Mouse (Mus musculus) kidney, embryonic 14.5 days (tissue): ENCODE results near the gene Actg1. TPM values are rescaled to one million over a fixed set of nuclear protein-coding genes. Genes with fewer than 3 reads are reported as not detected.

Experiments
- ATAC-seq: fragments of 200-750 bp; cut with Nextera tagmentation; 2 replicates; pipeline ENCODE4 v1.8.0; 2017; ENCODE audit warnings: moderate number of reproducible peaks, mild to moderate bottlenecking, moderate TSS enrichment, moderate library complexity; ENCODE audit not compliant: low FRiP score, low TSS enrichment
- H3K27ac ChIP-seq: fragments of 300-500 bp; sonication (generic); 2 replicates; pipeline ENCODE4 v1.5.1; 2014; ENCODE audit warnings: low read depth, mild to moderate bottlenecking, low read length, moderate library complexity, mixed read lengths
- H3K27me3 ChIP-seq: fragments of 300-500 bp; sonication (generic); 2 replicates; pipeline ENCODE4 v1.6.1; 2014; ENCODE audit warnings: mild to moderate bottlenecking, low read length; ENCODE audit not compliant: control insufficient read depth, insufficient read depth
- H3K36me3 ChIP-seq: fragments of 300-500 bp; sonication (generic); 2 replicates; pipeline ENCODE4 v1.6.1; 2014; ENCODE audit warnings: low read length, mixed read lengths; ENCODE audit not compliant: control insufficient read depth, insufficient read depth
- H3K4me1 ChIP-seq: fragments of 300-500 bp; sonication (generic); 2 replicates; pipeline ENCODE4 v1.6.1; 2014; ENCODE audit warnings: low read length, mixed read lengths; ENCODE audit not compliant: control insufficient read depth, insufficient read depth
- H3K4me2 ChIP-seq: fragments of 300-500 bp; sonication (generic); replicated peaks from 2 replicates; pipeline ENCODE4 v1.6.1; 2014; ENCODE audit warnings: low read depth, mild to moderate bottlenecking, low read length
- H3K4me3 ChIP-seq: fragments of 300-500 bp; sonication (generic); 2 replicates; pipeline ENCODE4 v1.5.1; 2014; ENCODE audit warnings: mild to moderate bottlenecking, low read length
- H3K9ac ChIP-seq: fragments of 300-500 bp; sonication (generic); 2 replicates; pipeline ENCODE4 v1.6.1; 2014; ENCODE audit warnings: low read depth, mild to moderate bottlenecking, low read length, moderate library complexity
- H3K9me3 ChIP-seq: fragments of 300-500 bp; sonication (generic); 2 replicates; pipeline ENCODE4 v1.6.1; 2016; ENCODE audit warnings: low read length; ENCODE audit not compliant: control insufficient read depth
- WGBS: fragments of 180-500 bp; shearing (Covaris S2); extraction: QIAGEN DNeasy Blood & Tissue Kit; methylation state at CpG from one replicate; pipeline ENCODE4 v1.1.7; 2014; 5-methylcytosine and 5-hydroxymethylcytosine counted together
- polyA plus RNA-seq: library from polyadenylated mRNA; unstranded; fragments of >200 nt; fragmentation: Nextera tagmentation; extraction: Ambion mirVana; gene quantifications from 2 replicates; pipeline ENCODE4 v1.2.1, GENCODE M21; 2014

Gene Actg1
- polyA plus RNA-seq, 1 experiment from 2014 or later: 2,603 TPM

DNA sequence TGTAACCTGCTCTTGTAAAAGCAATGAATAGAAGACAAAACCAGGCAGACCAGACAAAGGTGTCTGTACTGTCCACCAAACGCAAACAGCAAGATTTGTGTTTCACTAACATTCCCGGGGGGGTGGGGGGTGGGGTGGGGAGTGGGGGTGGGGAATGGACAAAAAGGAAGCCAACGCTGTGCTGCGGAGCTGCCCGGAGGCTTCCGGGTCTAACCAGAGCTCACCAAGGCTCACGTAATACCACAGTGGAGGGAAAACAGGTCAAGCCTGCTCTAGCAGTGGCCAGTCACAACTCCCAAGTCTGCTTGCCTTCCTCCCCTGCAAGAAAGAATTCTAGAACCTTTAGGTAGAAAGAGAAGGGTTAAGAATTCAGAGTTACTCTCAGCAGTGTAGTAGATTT is 30.9 kb downstream of the Actg1 start:
- Histone ChIP-seq H3K27me3 (no peaks in the 10 kb centered on the region), H3K36me3 (no peaks in the 10 kb centered on the region), H3K4me3 (no peak overlapping the region; the same call in 1 of the 2 replicates), H3K4me1 (peaks cover 14% of the 10 kb centered on the region), H3K27ac (peak overlapping the region; percentile 95; the same call in 1 of the 2 replicates), H3K9ac (no peak overlapping the region), H3K4me2 (peak overlapping the region; percentile 76), H3K9me3 (no peaks in the 10 kb centered on the region)
- ATAC-seq: no peak
- 64% methylated on average over 7 of the region's 7 CpGs for WGBS

DNA sequence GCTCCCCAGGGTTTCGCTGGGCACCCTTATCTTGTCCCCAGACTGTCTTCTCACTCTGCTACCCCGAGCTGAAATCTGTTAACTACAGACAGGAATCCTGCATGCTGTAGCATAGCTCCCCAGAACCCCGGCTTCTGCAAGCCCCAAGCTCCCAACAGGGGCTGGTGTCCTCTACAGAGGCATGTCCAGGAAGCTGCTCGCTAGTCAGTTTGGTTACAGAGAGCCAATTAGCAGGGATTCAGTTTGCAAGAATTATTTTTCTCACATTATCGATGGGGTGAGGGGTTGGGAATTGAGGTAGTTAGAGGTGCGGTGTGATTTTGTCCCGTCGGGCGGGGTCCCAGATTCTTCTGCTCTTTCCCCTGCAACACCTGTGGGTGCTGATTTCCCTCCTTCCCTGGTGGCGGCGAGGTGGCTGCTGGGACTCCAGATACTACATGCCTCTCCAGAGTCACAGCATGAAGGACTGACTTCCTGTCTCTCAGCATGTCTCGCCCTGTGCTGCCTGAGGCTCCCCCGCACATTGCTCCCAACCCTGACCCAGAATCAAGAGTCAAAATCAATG is 31.6 kb downstream of the Actg1 start:
- H3K27ac ChIP-seq: peak overlapping the region; percentile 95
- no peaks in the 10 kb centered on the region for H3K36me3 ChIP-seq
- peak; percentile 15; the same call in 1 of the 2 replicates for ATAC-seq
- peak overlapping the region; percentile 67 for H3K9ac ChIP-seq
- peak overlapping the region; percentile 76 for H3K4me2 ChIP-seq
- H3K27me3 ChIP-seq: no peaks in the 10 kb centered on the region
- H3K4me3 ChIP-seq: peak overlapping the region; percentile 41
- 11% methylated on average over 13 of the region's 13 CpGs for WGBS
- no peaks in the 10 kb centered on the region for H3K9me3 ChIP-seq
- peaks cover 19% of the 10 kb centered on the region for H3K4me1 ChIP-seq

DNA sequence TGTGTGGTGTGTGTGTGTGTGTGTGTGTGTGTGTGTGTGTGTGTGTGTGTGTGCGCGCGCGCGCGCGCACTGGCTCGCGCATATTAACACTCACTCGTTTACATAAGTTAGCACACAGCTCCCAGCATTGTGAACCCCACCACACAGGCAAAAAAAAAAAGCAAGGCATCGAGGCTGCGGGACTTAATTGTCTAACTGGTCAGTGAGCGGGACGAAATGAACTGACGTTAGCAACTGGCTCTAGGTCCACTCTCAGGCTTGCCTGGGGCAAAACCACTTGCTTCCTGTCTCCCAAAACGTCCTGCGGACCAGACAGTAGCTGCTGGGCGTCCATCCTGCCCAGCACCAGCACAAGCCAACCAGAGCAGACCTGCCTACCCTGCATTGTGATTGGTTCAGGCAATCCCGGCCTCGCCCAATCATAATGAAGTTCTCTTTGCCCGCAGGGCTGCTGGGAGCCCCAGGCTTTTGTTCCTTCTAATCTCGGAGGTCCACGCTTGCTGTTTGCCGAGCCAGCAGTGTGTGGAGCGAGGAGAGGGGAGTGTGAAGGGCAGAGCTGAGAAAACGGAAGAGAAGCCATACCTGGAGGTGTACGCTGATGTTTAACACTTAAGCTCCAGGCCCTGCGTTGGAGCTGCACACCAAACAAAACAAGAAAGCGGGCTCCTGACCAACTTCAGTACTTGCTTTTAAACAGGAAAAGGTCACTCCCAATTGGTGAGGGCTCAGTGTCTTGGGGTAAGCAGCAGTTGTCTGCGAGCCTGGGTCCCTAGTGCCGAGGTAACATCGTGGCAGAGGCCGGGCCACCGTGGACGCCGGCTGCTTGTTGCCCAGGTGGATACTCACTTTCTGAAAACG is 32.3 kb downstream of the Actg1 start:
- Histone ChIP-seq H3K27me3 (no peaks in the 10 kb centered on the region), H3K4me1 (peaks cover 26% of the 10 kb centered on the region), H3K4me3 (peak overlapping the region; percentile 41), H3K36me3 (no peaks in the 10 kb centered on the region), H3K27ac (peak overlapping the region; percentile 95), H3K9me3 (no peaks in the 10 kb centered on the region), H3K4me2 (peak overlapping the region; percentile 76), H3K9ac (peak overlapping the region; percentile 67)
- ATAC-seq: peak; percentile 96
- 4% methylated on average over 37 of the region's 37 CpGs for WGBS

DNA sequence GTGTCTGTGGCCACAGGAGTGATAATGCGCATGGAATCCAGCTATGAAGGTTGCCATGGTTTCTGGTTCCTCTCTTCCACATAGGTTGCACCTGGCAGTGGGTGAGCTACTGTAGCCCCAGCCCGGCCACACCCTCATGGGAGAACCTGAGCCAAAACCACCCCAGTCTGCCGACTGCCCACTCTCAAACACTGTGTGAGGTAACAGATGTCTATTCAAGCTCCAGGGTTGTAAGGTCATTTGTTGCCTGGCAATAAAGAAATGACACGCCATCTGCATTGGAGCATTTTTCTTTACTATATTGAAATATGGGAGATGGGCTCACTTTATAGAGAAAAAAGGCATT is 33.0 kb downstream of the Actg1 start:
- WGBS: 42% methylated on average over 4 of the region's 4 CpGs
- Histone ChIP-seq H3K9me3 (no peaks in the 10 kb centered on the region), H3K27ac (peak overlapping the region; percentile 95; the same call in 1 of the 2 replicates), H3K36me3 (no peaks in the 10 kb centered on the region), H3K4me3 (peak overlapping the region; percentile 41; the same call in 1 of the 2 replicates), H3K4me2 (peak overlapping the region; percentile 76), H3K27me3 (no peaks in the 10 kb centered on the region), H3K9ac (peak overlapping the region; percentile 55), H3K4me1 (peaks cover 30% of the 10 kb centered on the region)
- ATAC-seq: no peak

DNA sequence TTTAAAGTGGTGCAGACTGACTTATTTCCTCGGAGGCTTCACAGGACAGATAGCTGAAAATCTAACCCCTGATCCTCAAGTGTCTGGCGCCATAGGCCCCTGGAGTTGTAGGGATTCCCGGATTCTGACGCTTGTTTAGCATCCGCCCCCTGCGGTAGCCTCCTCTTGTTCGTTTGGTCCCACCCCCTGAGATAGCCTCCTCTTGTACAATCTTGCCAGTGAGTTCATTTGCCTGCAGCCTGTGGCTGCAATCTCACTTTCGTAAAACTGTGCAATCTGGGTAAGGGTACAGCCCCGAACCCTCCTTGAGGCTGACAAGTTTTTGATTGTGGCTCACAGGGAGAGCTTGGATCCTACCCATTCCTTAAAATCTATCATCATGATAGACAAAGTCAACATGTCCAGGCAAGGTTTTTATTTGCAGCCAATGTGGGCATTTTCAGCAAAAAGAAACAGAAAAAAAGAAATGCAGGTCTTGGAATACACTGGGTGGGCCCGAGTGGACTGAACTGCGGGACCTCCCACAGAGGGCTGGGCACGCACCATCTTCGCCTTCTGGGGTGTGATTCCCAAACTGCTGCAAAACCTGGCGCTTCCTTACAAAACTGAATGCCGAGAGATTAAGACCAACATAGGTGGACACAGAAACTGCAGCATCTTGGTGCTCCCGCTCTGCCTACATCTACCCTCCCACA is 33.5 kb downstream of the Actg1 start:
- Histone ChIP-seq H3K9me3 (no peaks in the 10 kb centered on the region), H3K27ac (peak overlapping the region; percentile 95; the same call in 1 of the 2 replicates), H3K27me3 (no peaks in the 10 kb centered on the region), H3K4me2 (peak overlapping the region; percentile 76; the same call in 1 of the 2 replicates), H3K4me3 (no peak overlapping the region), H3K9ac (0 out of 2 replicates have a peak overlapping the region, but pooled peaks have one; percentile 55), H3K36me3 (no peaks in the 10 kb centered on the region), H3K4me1 (peaks cover 31% of the 10 kb centered on the region)
- WGBS: 56% methylated on average over 16 of the region's 16 CpGs
- ATAC-seq: no peak

DNA sequence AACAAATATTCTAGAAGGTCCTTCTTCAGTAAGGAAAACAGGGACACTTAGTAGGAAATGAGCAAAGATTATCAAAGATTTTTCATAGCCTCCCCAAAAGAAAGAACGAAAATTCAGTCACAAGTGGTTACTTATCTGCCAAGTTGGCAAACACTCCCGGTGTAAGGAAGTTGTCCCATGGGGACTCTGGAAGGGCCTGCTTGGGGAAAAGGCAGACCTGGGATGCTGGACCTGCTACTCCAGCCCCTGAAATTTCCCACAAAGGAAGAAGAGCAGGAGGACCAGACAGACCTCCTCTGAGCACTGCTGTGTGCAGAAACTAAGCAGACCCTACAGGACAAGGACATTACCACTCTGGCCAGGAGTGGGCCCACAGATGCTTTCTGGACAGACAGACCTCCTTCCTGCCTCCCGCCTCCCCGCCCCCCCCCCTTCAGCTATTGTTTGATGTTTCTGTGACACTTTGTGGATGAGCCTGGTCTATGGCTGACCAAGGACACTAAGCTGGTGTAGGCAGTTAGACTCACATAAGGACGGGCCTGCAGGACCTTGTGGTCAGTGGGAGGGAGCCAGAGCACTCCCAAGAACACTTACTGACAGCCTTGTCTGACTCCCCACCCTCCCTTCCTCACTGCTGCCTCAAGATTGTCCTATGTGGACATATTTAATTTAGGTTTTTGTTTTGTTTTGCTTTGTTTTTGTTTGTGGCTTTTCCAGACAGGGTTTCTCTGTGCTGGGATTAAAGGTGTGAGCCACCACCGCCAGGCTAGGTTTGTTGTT is 34.2 kb downstream of the Actg1 start:
- H3K36me3 ChIP-seq: no peaks in the 10 kb centered on the region

DNA sequence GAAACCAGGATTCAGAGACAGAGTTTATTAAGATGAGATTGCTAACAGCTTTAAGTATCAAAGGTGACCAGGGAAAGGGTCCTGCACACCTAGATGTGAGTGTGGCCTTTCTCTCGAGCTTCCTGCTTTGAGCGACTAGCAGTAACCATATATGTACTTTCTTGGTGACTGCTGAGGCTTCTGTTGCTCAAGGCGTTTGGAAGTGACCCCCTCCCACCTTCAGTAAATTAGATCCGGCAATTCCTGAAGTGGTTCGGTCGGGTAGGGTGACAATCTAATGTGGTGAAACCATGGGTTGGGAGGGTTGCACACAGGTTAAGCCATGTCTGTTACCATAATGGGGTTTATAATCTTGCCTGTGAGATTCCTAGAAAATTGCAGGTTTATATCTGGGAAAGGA is 36.3 kb downstream of the Actg1 start:
- Histone ChIP-seq H3K27ac (peak overlapping the region; percentile 94; the same call in 1 of the 2 replicates), H3K4me1 (peaks cover 34% of the 10 kb centered on the region), H3K36me3 (no peaks in the 10 kb centered on the region), H3K4me2 (no peak overlapping the region), H3K27me3 (no peaks in the 10 kb centered on the region), H3K9me3 (no peaks in the 10 kb centered on the region), H3K9ac (no peak overlapping the region), H3K4me3 (no peak overlapping the region)
- no peak for ATAC-seq
- WGBS: 48% methylated on average over 6 of the region's 6 CpGs

More for the DNA sequence above, 34.2 kb downstream of the Actg1 start:
- Histone ChIP-seq H3K4me3 (no peak overlapping the region), H3K4me2 (no peak overlapping the region), H3K27me3 (no peaks in the 10 kb centered on the region), H3K9me3 (no peaks in the 10 kb centered on the region), H3K4me1 (peaks cover 31% of the 10 kb centered on the region), H3K9ac (no peak overlapping the region), H3K27ac (no peak overlapping the region)
- WGBS: 66% methylated on average over 6 of the region's 6 CpGs
- ATAC-seq: no peak

DNA sequence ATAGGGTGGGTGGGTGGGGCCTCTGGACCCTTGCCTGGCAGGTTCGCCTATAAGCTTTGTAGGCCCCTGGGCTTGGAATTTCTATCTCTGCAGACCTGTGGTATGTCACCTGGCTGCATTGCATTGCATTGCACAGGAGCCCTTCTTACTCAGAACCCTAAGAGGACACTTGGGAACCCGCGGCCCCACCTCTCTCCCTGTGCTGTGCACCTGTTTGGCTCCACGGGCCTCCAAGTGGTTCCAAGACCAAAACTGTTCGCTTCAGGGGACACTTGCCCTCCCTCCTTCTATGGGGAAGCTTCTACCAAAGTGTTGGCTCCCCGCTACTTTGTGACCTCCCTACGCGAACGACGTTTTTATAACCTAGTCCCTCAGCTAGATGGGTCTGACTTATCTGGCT is 36.8 kb downstream of the Actg1 start:
- H3K4me3 ChIP-seq: peak overlapping the region; percentile 39; the same call in 1 of the 2 replicates
- H3K27me3 ChIP-seq: no peaks in the 10 kb centered on the region
- WGBS: 37% methylated on average over 10 of the region's 10 CpGs
- H3K4me1 ChIP-seq: peaks cover 36% of the 10 kb centered on the region
- H3K36me3 ChIP-seq: no peaks in the 10 kb centered on the region
- H3K9ac ChIP-seq: peak overlapping the region; percentile 71
- no peak for ATAC-seq
- no peaks in the 10 kb centered on the region for H3K9me3 ChIP-seq
- H3K4me2 ChIP-seq: peak overlapping the region; percentile 65
- H3K27ac ChIP-seq: peak overlapping the region; percentile 94
